Mouse (Mus musculus) embryonic facial prominence, embryonic 12.5 days (tissue): ENCODE data around the gene Adssl1. TPM values are rescaled to one million over a fixed set of nuclear protein-coding genes. Genes with fewer than 3 reads are reported as not detected.

Source experiments
- ATAC-seq: fragments of 200-750 bp; cut with Nextera tagmentation; 2 replicates; pipeline ENCODE4 v1.8.0; 2017; ENCODE audit not compliant: insufficient number of reproducible peaks, insufficient read depth, low FRiP score, low TSS enrichment
- H3K27ac ChIP-seq: fragments of 300-500 bp; sonication (generic); 2 replicates; pipeline ENCODE4 v1.5.1; 2016; ENCODE audit warnings: mild to moderate bottlenecking
- H3K27me3 ChIP-seq: fragments of 300-500 bp; sonication (generic); 2 replicates; pipeline ENCODE4 v1.6.1; 2016; ENCODE audit warnings: mild to moderate bottlenecking, moderate library complexity
- H3K36me3 ChIP-seq: fragments of 300-500 bp; sonication (generic); 2 replicates; pipeline ENCODE4 v1.6.1; 2016; ENCODE audit warnings: mild to moderate bottlenecking
- H3K4me1 ChIP-seq: fragments of 300-500 bp; sonication (generic); 2 replicates; pipeline ENCODE4 v1.6.1; 2016
- H3K4me2 ChIP-seq: fragments of 300-500 bp; sonication (generic); replicated peaks from 2 replicates; pipeline ENCODE4 v1.6.1; 2016; ENCODE audit warnings: mild to moderate bottlenecking, moderate library complexity
- H3K4me3 ChIP-seq: fragments of 300-500 bp; sonication (generic); 2 replicates; pipeline ENCODE4 v1.5.1; 2016; ENCODE audit warnings: mild to moderate bottlenecking
- H3K9ac ChIP-seq: fragments of 300-500 bp; sonication (generic); 2 replicates; pipeline ENCODE4 v1.6.1; 2016; ENCODE audit warnings: mild to moderate bottlenecking, moderate library complexity
- H3K9me3 ChIP-seq: fragments of 300-500 bp; sonication (generic); 2 replicates; pipeline ENCODE4 v1.6.1; 2016; ENCODE audit warnings: mild to moderate bottlenecking, moderate library complexity
- WGBS: fragments of 180-500 bp; shearing (Covaris S2); methylation state at CpG from one replicate; pipeline ENCODE4 v1.1.7; 2016; 5-methylcytosine and 5-hydroxymethylcytosine counted together
- polyA plus RNA-seq: library from polyadenylated mRNA; unstranded; fragments of >200 nt; fragmentation: Nextera tagmentation; extraction: Ambion mirVana; gene quantifications from 2 replicates; pipeline ENCODE4 v1.2.1, GENCODE M21; 2016

Adssl1 gene
- polyA plus RNA-seq, 1 experiment from 2014 or later = 6.6 TPM

DNA sequence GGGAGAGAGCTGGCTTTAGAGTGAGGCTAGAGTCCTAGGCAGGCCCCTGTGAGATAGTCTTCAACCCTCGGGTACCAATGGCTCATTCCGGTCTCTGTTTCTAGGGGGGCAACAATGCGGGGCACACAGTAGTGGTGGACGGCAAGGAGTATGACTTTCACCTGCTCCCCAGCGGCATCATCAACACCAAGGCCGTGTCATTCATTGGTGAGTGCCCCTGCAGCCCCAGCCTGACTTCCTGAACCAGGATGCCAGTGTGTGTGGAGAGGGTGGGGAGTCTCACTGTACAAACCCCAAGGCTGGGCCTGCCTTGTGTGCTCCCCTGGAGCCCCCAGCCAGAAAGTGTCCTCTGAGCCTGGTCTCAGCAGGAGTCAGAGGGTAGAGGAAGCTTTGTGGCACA, 8.4 kb downstream of the Adssl1 start:
- Histone ChIP-seq H3K9ac (0 out of 2 replicates have a peak overlapping the region, but pooled peaks have one; percentile 15), H3K4me2 (no peak overlapping the region), H3K36me3 (no peaks in the 10 kb centered on the region), H3K9me3 (no peaks in the 10 kb centered on the region), H3K27me3 (no peaks in the 10 kb centered on the region), H3K4me3 (no peak overlapping the region), H3K4me1 (peaks cover 22% of the 10 kb centered on the region), H3K27ac (peak overlapping the region; percentile 13; the same call in 1 of the 2 replicates)
- no peak for ATAC-seq
- WGBS = 83% methylated on average over 6 of the region's 6 CpGs

DNA sequence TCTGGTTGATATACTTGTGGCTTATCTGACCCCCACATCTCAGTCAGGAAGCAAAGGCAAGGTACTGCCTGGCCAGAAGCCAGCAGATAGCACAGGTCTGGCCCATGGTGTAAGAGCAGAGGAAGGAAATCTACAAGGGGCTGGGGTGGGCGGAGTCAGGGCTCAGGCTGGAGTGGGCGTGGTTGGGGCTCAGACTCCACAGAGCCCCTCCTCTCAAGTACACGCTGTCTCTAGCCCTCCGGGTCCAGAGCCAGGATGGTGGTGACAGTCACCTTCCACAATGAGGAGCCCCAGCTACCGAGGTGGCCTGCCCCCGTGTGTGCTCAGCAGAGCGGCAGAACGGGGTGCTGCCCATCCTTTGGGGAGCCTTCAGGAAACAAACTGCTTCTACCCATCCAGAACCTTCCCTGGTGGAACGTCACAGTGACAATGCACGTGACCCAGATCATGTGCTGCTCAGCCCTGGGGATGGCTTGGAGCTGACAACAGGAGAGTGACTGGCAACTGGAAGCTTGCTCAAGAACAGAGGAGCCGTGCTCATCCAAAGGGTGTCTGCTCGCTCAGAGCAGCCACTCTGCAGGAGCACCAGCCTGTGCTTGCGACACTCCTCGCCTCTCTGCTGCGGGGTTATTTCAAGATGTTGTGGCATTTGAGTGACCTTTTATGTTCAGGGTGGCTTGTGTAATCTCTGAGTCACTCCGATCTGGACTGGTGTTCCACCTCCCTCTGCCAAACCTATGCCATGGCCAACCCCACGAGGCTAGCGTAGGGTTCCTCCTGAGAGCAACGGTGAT, 9.3 kb downstream of the Adssl1 start:
- Histone ChIP-seq H3K27me3 (no peaks in the 10 kb centered on the region), H3K4me2 (peak overlapping the region; percentile 55), H3K27ac (no peak overlapping the region), H3K9me3 (no peaks in the 10 kb centered on the region), H3K4me1 (peaks cover 21% of the 10 kb centered on the region), H3K4me3 (peak overlapping the region; percentile 23), H3K9ac (no peak overlapping the region), H3K36me3 (no peaks in the 10 kb centered on the region)
- ATAC-seq = peak; percentile 57
- 35% methylated on average over 19 of the region's 19 CpGs for WGBS

DNA sequence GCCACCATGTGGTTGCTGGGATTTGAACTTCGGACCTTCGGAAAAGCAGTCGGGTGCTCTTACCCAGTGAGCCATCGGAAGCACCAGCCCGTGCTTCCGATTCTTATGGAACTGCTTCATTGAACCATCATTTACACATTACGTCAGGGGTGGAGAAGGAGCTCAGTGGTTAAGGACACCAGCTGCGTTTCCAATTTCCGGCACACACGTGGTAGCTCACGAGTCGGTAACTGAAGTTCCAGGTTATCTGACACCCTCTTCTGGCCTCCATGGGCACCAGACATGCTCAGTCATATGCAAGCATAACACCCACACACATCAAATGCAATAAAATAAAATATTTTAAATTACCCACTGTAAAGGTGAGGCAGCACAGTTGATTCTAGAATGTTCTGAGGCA, 10.2 kb downstream of the Adssl1 start:
- Histone ChIP-seq H3K4me1 (peaks cover 18% of the 10 kb centered on the region), H3K36me3 (no peaks in the 10 kb centered on the region), H3K27ac (no peak overlapping the region), H3K9ac (no peak overlapping the region), H3K4me2 (no peak overlapping the region), H3K4me3 (no peak overlapping the region), H3K27me3 (no peaks in the 10 kb centered on the region), H3K9me3 (no peaks in the 10 kb centered on the region)
- no peak for ATAC-seq
- WGBS = 87% methylated on average over 12 of the region's 12 CpGs

DNA sequence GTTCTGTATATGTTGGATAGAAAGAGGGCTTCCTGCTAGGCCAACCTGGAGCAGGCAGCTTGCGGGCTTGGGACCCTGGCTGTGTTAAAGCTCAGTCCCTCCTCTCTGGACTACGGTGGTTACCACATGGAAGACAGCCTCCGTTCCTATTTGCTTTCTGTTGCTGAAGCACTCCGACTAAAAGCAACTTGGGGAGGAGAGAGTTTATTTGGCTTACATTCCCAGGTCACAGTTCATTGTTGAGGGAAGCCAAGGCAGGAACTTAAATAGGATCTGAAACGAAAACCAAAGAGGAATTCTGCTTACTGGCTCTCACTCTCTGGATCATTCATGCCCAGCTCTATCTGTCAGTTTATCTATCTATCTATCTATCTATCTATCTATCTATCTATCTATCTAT, 11.0 kb downstream of the Adssl1 start:
- WGBS = 76% methylated on average over 5 of the region's 5 CpGs
- H3K4me1 ChIP-seq = peaks cover 18% of the 10 kb centered on the region
- H3K36me3 ChIP-seq = no peaks in the 10 kb centered on the region
- no peaks in the 10 kb centered on the region for H3K9me3 ChIP-seq
- no peak for ATAC-seq
- no peaks in the 10 kb centered on the region for H3K27me3 ChIP-seq
- no peak overlapping the region for H3K9ac ChIP-seq
- no peak overlapping the region for H3K4me2 ChIP-seq
- H3K27ac ChIP-seq = no peak overlapping the region
- H3K4me3 ChIP-seq = no peak overlapping the region

GRCm38 (mm10) chr12:112631472-112631871, 11.6 kb downstream of the Adssl1 start:
- ATAC-seq = no peak
- Histone ChIP-seq H3K36me3 (no peaks in the 10 kb centered on the region), H3K27me3 (0 out of 2 replicates have a peak, but pooled peaks cover 4% of the 10 kb centered on the region), H3K27ac (no peak overlapping the region), H3K9ac (no peak overlapping the region), H3K4me3 (no peak overlapping the region), H3K4me1 (peaks cover 18% of the 10 kb centered on the region), H3K9me3 (no peaks in the 10 kb centered on the region), H3K4me2 (no peak overlapping the region)
- WGBS = 46% methylated on average over 1 of the region's 1 CpGs

DNA sequence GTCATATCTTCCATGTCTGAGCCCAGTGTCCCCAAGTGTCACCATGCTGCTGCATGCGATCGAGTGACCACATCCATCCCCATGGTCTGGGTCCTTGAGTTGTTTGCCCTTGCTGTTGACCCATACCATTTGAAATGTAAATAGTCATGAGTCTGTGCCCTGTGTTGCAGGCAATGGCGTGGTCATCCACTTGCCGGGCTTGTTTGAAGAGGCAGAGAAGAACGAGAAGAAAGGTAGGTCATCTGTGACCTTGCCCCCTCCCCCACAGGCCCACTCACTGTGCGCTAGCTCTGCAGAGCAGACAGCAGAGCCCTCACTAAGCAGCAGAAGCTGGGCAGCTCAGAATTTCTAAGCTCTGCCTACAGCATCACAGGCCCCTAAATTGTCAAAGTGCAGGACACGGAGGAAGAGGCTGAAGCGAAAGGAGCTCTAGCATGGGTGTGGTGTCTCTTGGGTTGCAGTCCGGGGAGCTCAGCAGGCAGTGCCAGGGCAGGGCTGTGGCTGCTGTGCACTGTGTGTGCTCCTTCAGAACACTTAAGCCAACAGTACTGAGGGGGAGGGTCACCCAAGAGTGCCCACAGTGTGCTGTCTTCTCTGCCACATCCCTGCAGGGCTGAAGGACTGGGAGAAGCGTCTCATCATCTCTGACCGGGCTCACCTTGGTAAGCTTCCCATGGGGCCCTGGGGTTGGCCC, 12.4 kb downstream of the Adssl1 start:
- H3K27ac ChIP-seq = no peak overlapping the region
- no peak overlapping the region for H3K4me2 ChIP-seq
- peaks cover 18% of the 10 kb centered on the region for H3K4me1 ChIP-seq
- WGBS = 71% methylated on average over 11 of the region's 11 CpGs
- no peak overlapping the region for H3K9ac ChIP-seq
- no peak overlapping the region for H3K4me3 ChIP-seq
- ATAC-seq = no peak
- no peaks in the 10 kb centered on the region for H3K36me3 ChIP-seq
- H3K9me3 ChIP-seq = no peaks in the 10 kb centered on the region
- 0 out of 2 replicates have a peak, but pooled peaks cover 4% of the 10 kb centered on the region for H3K27me3 ChIP-seq

DNA sequence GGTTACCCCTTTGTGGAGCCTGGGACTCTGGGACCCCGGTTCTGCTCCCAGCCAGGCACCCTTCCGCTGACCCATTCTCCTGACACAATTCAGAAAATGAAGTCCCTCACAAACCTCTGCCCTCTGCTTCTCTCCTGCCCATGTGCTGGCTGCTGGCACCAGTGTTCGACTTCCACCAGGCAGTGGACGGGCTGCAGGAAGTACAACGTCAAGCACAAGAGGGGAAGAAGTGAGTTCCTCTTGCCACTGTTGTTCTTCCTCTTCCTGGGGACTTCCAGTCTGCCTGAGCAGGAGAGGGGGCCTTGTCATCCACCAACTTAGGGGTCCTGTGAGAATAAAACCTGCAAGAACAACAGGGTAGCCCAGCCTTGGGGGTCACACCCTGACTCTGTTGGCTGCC, 13.1 kb downstream of the Adssl1 start:
- no peak overlapping the region for H3K4me3 ChIP-seq
- 0 out of 2 replicates have a peak, but pooled peaks cover 4% of the 10 kb centered on the region for H3K27me3 ChIP-seq
- no peak for ATAC-seq
- H3K4me2 ChIP-seq = no peak overlapping the region
- no peaks in the 10 kb centered on the region for H3K36me3 ChIP-seq
- no peak overlapping the region for H3K27ac ChIP-seq
- H3K9me3 ChIP-seq = no peaks in the 10 kb centered on the region
- 77% methylated on average over 5 of the region's 5 CpGs for WGBS
- H3K9ac ChIP-seq = no peak overlapping the region
- peaks cover 18% of the 10 kb centered on the region for H3K4me1 ChIP-seq

GRCm38 (mm10) chr12:112633686-112634085, 13.8 kb downstream of the Adssl1 start:
- H3K4me3 ChIP-seq = no peak overlapping the region
- 62% methylated on average over 9 of the region's 9 CpGs for WGBS

DNA sequence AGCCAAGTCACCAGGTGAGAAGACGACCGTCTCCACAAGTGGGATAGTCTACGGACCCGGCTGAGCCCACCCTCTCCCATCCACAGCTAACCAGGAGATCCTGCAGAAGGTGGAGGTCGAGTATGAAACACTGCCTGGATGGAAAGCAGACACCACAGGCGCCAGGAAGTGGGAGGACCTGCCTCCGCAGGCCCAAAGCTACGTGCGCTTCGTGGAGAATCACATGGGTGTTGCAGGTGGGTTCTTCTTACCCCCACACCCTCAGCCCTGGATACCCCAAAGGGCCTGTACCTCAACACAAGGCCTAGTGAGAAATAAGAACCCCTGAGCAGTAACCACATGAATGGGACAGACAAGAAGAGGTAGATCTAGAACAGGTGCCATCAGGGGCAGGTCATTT, 19.7 kb downstream of the Adssl1 start:
- Histone ChIP-seq H3K4me3 (no peak overlapping the region), H3K4me2 (no peak overlapping the region), H3K27ac (no peak overlapping the region), H3K9ac (no peak overlapping the region), H3K9me3 (no peaks in the 10 kb centered on the region), H3K4me1 (no peaks in the 10 kb centered on the region), H3K36me3 (no peaks in the 10 kb centered on the region), H3K27me3 (0 out of 2 replicates have a peak, but pooled peaks cover 4% of the 10 kb centered on the region)
- no peak for ATAC-seq
- WGBS = 84% methylated on average over 10 of the region's 10 CpGs

More at GRCm38 (mm10) chr12:112633686-112634085, 13.8 kb downstream of the Adssl1 start:
- Histone ChIP-seq H3K27me3 (0 out of 2 replicates have a peak, but pooled peaks cover 4% of the 10 kb centered on the region), H3K9me3 (no peaks in the 10 kb centered on the region), H3K9ac (no peak overlapping the region), H3K27ac (no peak overlapping the region), H3K36me3 (no peaks in the 10 kb centered on the region), H3K4me1 (peaks cover 11% of the 10 kb centered on the region), H3K4me2 (no peak overlapping the region)
- ATAC-seq = no peak

DNA sequence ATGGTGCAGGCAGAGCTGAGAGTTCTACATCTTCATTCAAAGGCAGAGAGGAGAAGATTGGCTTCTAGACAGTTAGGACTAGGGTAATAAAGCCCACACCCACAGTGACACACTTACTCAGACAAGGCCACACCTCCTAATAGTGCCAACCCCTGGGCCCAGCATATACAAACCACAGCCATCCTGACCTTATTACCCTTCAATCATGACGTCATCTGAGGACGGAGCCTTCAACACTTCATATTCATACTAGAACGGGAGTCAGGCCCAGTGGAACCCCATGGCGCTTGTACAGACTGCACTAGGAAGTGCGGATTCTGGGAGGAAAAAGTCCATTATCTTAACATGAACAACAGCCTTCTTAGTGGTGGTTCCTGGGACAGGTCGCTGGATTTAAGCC, 23.3 kb downstream of the Adssl1 start:
- no peak overlapping the region for H3K9ac ChIP-seq
- H3K4me2 ChIP-seq = no peak overlapping the region
- ATAC-seq = no peak
- H3K27me3 ChIP-seq = no peaks in the 10 kb centered on the region
- H3K9me3 ChIP-seq = no peaks in the 10 kb centered on the region
- no peak overlapping the region for H3K27ac ChIP-seq
- peaks cover 14% of the 10 kb centered on the region for H3K4me1 ChIP-seq
- 95% methylated on average over 6 of the region's 6 CpGs for WGBS
- H3K4me3 ChIP-seq = no peak overlapping the region
- peaks cover 5% of the 10 kb centered on the region for H3K36me3 ChIP-seq

DNA sequence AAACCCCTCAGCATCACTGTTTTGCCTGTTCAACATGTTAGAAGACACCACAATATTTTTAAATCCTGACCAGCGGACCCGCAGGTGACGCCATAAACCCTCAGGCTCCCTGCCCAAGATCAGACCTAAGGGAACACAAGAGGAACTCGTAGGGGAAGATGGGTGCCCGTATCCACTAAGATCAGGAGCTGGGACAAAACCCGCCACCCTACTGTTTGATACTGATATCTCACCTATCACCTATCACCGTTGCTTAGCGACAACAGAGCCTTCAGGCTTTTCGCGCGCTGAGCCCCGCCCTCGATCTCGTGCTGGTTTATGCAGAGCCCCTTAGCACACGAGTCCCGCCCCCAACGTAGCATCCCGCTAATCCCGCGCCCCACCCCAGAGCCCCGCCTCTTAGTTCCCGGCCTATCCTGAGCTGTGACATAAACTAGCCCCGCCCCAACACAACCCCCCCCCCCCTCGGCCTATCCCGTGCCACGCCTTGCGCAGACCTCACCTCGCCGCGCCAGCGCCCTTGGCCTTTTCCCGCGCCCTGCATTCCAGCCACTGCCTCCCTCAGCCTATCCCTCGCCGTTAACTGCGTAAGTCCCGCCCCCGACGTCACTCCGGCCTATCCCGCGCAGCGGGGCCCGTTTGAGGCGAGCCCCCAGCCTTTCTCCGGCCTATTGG, 24.5 kb downstream of the Adssl1 start, which contains the start of gene Siva1:
Gene Siva1 (plus strand): TSS at position 500 of the 675 bp plus-strand sequence.
- H3K4me1 ChIP-seq = peaks cover 14% of the 10 kb centered on the region
- no peaks in the 10 kb centered on the region for H3K9me3 ChIP-seq
- peak within 1 kb of the TSS; percentile 77 for H3K9ac ChIP-seq
- H3K4me3 ChIP-seq = peak within 1 kb of the TSS; percentile 69
- H3K27ac ChIP-seq = peak within 1 kb of the TSS; percentile 90
- peaks cover 17% of the 10 kb centered on the region for H3K36me3 ChIP-seq
- H3K27me3 ChIP-seq = no peaks in the 10 kb centered on the region
- WGBS = 3% methylated on average over 39 of the region's 46 CpGs
- ATAC-seq = peak; percentile 98
- peak within 1 kb of the TSS; percentile 92 for H3K4me2 ChIP-seq
